Mouse (Mus musculus): Measurements from ENCODE around the gene Mif4gd.

DNA sequence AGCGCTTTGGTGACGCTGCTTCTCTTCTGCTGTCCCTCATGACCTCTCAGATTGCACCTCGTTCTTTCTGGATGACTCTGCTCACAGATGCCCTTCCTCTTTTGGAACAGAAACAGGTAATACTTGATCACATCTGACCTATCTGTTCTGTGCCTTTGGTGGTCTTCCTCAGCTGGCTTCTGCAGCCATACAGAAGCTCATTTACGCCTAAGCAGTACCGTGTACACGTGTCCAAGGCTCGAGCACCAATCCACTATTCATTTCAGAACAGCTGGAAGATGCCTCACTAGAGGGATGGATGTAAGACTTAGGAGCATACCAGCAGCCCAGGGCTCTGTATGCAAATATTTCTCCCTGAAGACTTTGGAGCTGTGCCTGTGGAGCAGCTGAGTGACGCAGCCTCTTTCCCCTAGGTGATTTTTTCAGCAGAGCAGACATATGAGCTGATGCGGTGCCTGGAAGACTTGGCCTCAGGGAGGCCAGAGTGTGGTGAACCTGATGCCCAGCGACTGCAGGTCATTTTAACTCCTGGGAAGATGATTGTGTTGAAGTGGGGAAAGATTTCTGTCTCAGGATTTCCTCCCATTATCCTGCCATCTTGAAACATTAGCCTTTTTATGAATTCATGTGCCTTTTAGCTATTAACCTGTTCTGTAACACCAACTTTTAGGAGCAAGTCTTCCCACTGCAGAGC lies 29.7 kb downstream of the Mif4gd start:
- no peak for TF ChIP-seq CTCF (IDR thresholded peaks at IDR 0.05; ENCODE audit: low read depth, low read length)
- no peak; the same call in 1 of the 2 replicates for TF ChIP-seq POLR2AphosphoS5 (IDR thresholded peaks at IDR 0.05; ENCODE audit: insufficient replicate concordance, low read depth, low read length)
- no peak for TF ChIP-seq GATA1 (IDR thresholded peaks at IDR 0.05; ENCODE audit: borderline replicate concordance, low read length)

All from G1E (cell line).